Mouse (Mus musculus): Measurements from ENCODE around the gene Ttc30a2.

DNA sequence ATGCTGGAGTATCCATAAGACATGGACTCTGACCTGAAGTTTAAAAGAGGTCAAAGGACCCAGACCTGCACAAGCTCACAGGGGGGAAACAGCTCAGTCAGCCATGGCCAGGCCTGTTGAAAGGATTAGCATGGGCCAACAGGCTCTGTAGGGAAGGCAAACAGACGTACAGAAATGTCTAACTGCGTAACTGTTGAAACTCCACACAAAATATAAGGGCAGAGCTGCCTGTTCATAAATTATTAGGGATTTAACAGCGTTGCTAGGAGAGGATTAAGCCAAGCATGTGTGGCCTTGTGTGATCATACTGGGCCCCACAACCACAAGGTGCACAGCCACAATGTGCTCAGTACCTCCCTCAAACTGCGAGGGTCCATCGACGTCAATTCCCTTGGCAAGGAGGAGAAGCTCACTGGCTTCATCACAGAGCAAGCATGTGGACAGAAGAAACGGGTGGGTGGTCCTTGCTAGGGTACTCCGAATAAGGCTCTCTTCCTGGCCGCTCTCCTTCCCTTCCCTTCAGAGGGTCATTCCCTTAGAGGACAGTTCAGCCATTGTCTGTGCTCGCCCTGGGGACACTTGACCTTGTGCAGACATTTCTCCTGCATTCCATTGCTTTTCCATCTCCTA, 14.6 kb downstream of the Ttc30a2 start:
- TF ChIP-seq CTCF (IDR thresholded peaks at IDR 0.05; ENCODE audit: low read depth), result no peak
- TF ChIP-seq EP300 (IDR thresholded peaks at IDR 0.05; ENCODE audit: low read depth), result no peak

Data from liver, postnatal 0 days (tissue).